Mouse (Mus musculus) CD4-positive naive resting alpha-beta T cell, adult 76 days (primary cell): ENCODE results near the gene Rnd2. TPM values are rescaled to one million over a fixed set of nuclear protein-coding genes. Genes with fewer than 3 reads are reported as not detected.

Experiments
- total RNA-seq: library from RNA; stranded (reverse); gene quantifications from one replicate; pipeline ENCODE4 v1.2.4, GENCODE M21; 2023

Gene Rnd2
- total RNA-seq, result 0.56 TPM

GRCm38 (mm10) chr11:101464211-101465100, at the start of gene Rnd2:
Rnd2 (plus strand) TSS chr11:101464999.

GRCm38 (mm10) chr11:101417101-101417855, 47.5 kb upstream of the Rnd2 start, which contains the start of gene Aarsd1:
Aarsd1 (minus strand) TSS chr11:101417615.

GRCm38 (mm10) chr11:101424105-101424851, 40.5 kb upstream of the Rnd2 start, which contains the start of gene Gm27029:
Gm27029 (minus strand) TSS chr11:101424796.

GRCm38 (mm10) chr11:101424925-101425813, 39.6 kb upstream of the Rnd2 start, which contains the start of the genes Rundc1 and Ptges3l:
Rundc1 (plus strand) TSS chr11:101425085.
Ptges3l (minus strand) TSS chr11:101425333.

GRCm38 (mm10) chr11:101442127-101442693, 22.6 kb upstream of the Rnd2 start, which contains the start of gene Rpl27:
Rpl27 (plus strand) TSS chr11:101442298.

GRCm38 (mm10) chr11:101448274-101448746, 16.5 kb upstream of the Rnd2 start, which contains the start of gene Ifi35:
Ifi35 (plus strand) TSS chr11:101448407.

GRCm38 (mm10) chr11:101465869-101466551, 1.2 kb downstream of the Rnd2 start, which contains the start of gene Vat1:
Vat1 (minus strand) TSS chr11:101466230.

Other genes with a start within 250 kb of the Rnd2 start
- 72.5 TPM for gene Ezh1, start 238.5 kb upstream of the Rnd2 start, total RNA-seq
- gene Ramp2, start 219.0 kb upstream of the Rnd2 start, total RNA-seq, result not detected
- gene Vps25, start 211.3 kb upstream of the Rnd2 start, total RNA-seq, result 73.4 TPM
- gene Wnk4, start 204.4 kb upstream of the Rnd2 start, total RNA-seq, result 1.8 TPM
- gene Cntd1, start 186.0 kb upstream of the Rnd2 start, total RNA-seq, result not detected
- gene Coa3, start 185.9 kb upstream of the Rnd2 start, total RNA-seq, result 21.3 TPM
- gene Becn1, start 162.7 kb upstream of the Rnd2 start, total RNA-seq, result 178 TPM
- 124 TPM for gene Psme3, start 148.8 kb upstream of the Rnd2 start, total RNA-seq
- gene Aoc2, start 139.9 kb upstream of the Rnd2 start, total RNA-seq, result 17.0 TPM
- gene Aoc3, start 134.4 kb upstream of the Rnd2 start, total RNA-seq, result 1.00 TPM
- not detected for gene G6pc, start 97.4 kb upstream of the Rnd2 start, total RNA-seq
- gene Aarsd1, start 47.4 kb upstream of the Rnd2 start, total RNA-seq, result 22.1 TPM
- gene Gm27029, start 40.2 kb upstream of the Rnd2 start, total RNA-seq, result 2.1 TPM
- gene Rundc1, start 39.9 kb upstream of the Rnd2 start, total RNA-seq, result 23.7 TPM
- gene Ptges3l, start 39.7 kb upstream of the Rnd2 start, total RNA-seq, result 6.8 TPM
- gene Rpl27, start 22.7 kb upstream of the Rnd2 start, total RNA-seq, result 104 TPM
- gene Ifi35, start 16.6 kb upstream of the Rnd2 start, total RNA-seq, result 55.9 TPM
- 5.3 TPM for gene Vat1, start 1.2 kb downstream of the Rnd2 start, total RNA-seq
- 3.3 TPM for gene Brca1, start 87.0 kb downstream of the Rnd2 start, total RNA-seq
- 171 TPM for gene Nbr1, start 87.2 kb downstream of the Rnd2 start, total RNA-seq
- 4.0 TPM for gene Tmem106a, start 117.2 kb downstream of the Rnd2 start, total RNA-seq
- not detected for gene Gm11634, start 134.3 kb downstream of the Rnd2 start, total RNA-seq
- 26.4 TPM for gene Rdm1, start 162.2 kb downstream of the Rnd2 start, total RNA-seq
- gene Arl4d, start 200.5 kb downstream of the Rnd2 start, total RNA-seq, result 4.3 TPM